In the genomic region with DNA sequence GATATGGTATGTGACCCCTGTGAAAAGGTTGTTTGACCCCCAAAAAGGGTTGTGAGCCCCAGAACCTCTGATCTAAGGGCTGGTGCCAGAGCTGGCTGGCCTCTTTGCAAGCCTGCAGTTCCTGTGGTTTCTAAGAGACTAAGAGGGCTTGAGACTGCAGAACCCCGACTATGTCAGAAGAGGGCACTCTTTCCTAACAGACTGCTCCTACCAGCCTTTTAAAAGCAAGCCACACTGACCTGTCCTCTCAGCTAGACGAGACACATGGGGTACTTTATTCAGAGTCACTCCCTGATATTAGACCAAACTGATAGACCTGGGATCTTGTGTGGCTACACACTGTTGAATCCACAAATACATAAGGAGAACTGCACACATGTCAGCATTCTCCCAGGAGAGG, we compare ENCODE assay signal across 8 mouse cellular contexts. TPM values are rescaled to one million over a fixed set of nuclear protein-coding genes. Genes with fewer than 3 reads are reported as not detected.
A peak's percentile ranks its signal among the peaks of the same experiment; 100 is the strongest.
DNase-seq lines count a peak whose midpoint lies in the region.

No protein-coding gene starts in this region.

- peak; percentile 6 for DNase-seq in gastrocnemius, adult 18-20 months (ENCODE audit: low spot score)
- DNase-seq in gastrocnemius, postnatal 25 days: no peak
- DNase-seq in 3T3-L1 (ENCODE audit: low read depth, low spot score): peak; percentile 69
- peak; percentile 43 for DNase-seq in adrenal gland, postnatal 14 days
- peak; percentile 55 for DNase-seq in forelimb bud, embryonic 11.5 days (ENCODE audit: low read depth, low spot score)
- peak; percentile 62 for DNase-seq in layer of hippocampus, adult 11-12 months (ENCODE audit: low spot score)
- peak; percentile 68 for DNase-seq in mesoderm, embryonic 11.5 days (ENCODE audit: low read depth, low spot score)
- peak; percentile 15 for DNase-seq in thymus, postnatal 14 days

RNA-seq across cellular contexts. Expression of gene Fcrls, which starts 19.9 kb away (rescaled TPM):
- 1 to 10 TPM; 1.2 to 2.0 TPM for total RNA-seq in gastrocnemius, adult 18-20 months (2021)
- total RNA-seq in gastrocnemius, postnatal 25 days (2021): 1 to 10 TPM; 2.2 to 2.5 TPM
- 2.5 and 3.0 TPM in 2 replicates for total RNA-seq in adrenal gland, postnatal 14 days (2021)
